Mouse (Mus musculus) liver, postnatal 0 days (tissue): ENCODE data around the gene Ostf1.

Experiments used
- CTCF ChIP-seq: sonication (generic); IDR thresholded peaks from 2 replicates; pipeline ENCODE4 v1.5.1; 2016; ENCODE audit warnings: antibody characterized with exemption, low read depth
- EP300 ChIP-seq: IDR thresholded peaks from 2 replicates; pipeline ENCODE4 v1.6.1; 2016; ENCODE audit warnings: antibody characterized with exemption, low read depth, mild to moderate bottlenecking

DNA sequence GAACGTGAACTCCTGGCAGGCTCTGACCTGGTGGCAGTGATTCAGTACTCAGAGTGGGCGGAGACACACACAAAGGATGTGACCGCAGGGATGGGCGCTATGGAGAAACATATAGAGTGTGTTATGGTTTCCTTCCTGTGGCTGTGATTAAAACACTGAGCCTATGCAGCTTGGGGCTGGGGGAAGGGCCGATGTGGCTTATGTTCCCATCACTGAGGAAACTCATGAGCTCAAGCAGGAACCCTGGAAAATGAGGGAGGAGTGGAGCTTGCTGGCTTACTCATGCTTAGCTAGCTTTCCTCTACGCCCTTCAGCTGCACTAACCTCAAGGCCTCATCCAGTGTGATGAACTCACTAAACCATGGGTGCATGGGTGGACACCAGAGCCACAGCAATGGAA is 28.6 kb downstream of the Ostf1 start:
- TF ChIP-seq EP300 (no peak), CTCF (no peak)
